Mouse (Mus musculus) lung, adult 2 months (tissue): ENCODE measurements at regions not wholly inside any gene's neighbourhood (a gene's known extent, or its start where the extent isn't known, plus 50 kb on each side); places are given as distances from the start of the nearest gene placed in this dataset.

Source experiments
- CTCF ChIP-seq: fragments of 200-500 bp; IDR thresholded peaks from 2 replicates; pipeline ENCODE4 v1.5.1; 2011; ENCODE audit warnings: mild to moderate bottlenecking, low read length, control low read depth; ENCODE audit not compliant: insufficient read depth
- POLR2A ChIP-seq: fragments of 200-500 bp; IDR thresholded peaks from 2 replicates; pipeline ENCODE4 v1.6.1; 2011; ENCODE audit warnings: low read depth, mild to moderate bottlenecking, control low read depth, low read length, borderline replicate concordance; ENCODE audit errors: extremely low read depth

GRCm38 (mm10) chr5:134006001-134006400 lies 93.5 kb upstream of the Castor2 start:
- TF ChIP-seq POLR2A (no peak), CTCF (no peak)
